Mouse (Mus musculus): ENCODE measurements around the gene Zfp941. TPM values are rescaled to one million over a fixed set of nuclear protein-coding genes. Genes with fewer than 3 reads are reported as not detected.

Gene Zfp941
- total and polyA plus RNA-seq, 3 experiments = 0.34 TPM; not detected in 2

- H3K4me1 ChIP-seq (ENCODE audit: control insufficient read depth in 1 of 2, insufficient read depth in 2 of 2) = peaks cover 0 to 5% of the 10 kb centered on the region in 2 experiments; a peak in 2 of 4 replicates
- no peaks in the 10 kb centered on the region for H3K9me3 ChIP-seq (replicated peaks; ENCODE audit: low read length)
These were observed 26.0 kb upstream of the Zfp941 start, which contains the start of gene Odf3 for GRCm38 (mm10) chr7:140847755-140848580. Gene Odf3 (plus strand): TSS chr7:140847805.

GRCm38 (mm10) chr7:140846676-140847075 lies 24.7 kb upstream of the Zfp941 start:
- Histone ChIP-seq H3K79me2 (replicated peaks; ENCODE audit: control insufficient read depth, extremely low read depth, insufficient read depth, poor library complexity, severe bottlenecking) (no peaks in the 10 kb centered on the region), H3K4me2 (ENCODE audit: insufficient read depth, low read depth, poor library complexity, severe bottlenecking) (no peak overlapping the region), H3K9ac (ENCODE audit: insufficient read depth, low read depth) (no peak overlapping the region), H3K9me3 (replicated peaks; ENCODE audit: low read length) (no peaks in the 10 kb centered on the region), H3K27me3 (replicated peaks) (peaks cover 52% of the 10 kb centered on the region), H3K36me3 (replicated peaks in 1 of 2; ENCODE audit: control insufficient read depth in 1 of 2, insufficient read depth in 1 of 2, low read length in 1 of 2) (peaks cover 4 to 11% of the 10 kb centered on the region in 2 experiments), H3K4me1 (ENCODE audit: control insufficient read depth in 1 of 2, insufficient read depth in 2 of 2) (peaks cover 0 to 5% of the 10 kb centered on the region in 2 experiments; a peak in 2 of 4 replicates), H3K27ac (ENCODE audit: insufficient read depth, low read depth) (no peak overlapping the region), H3K4me3 (replicated peaks in 1 of 3; ENCODE audit: low read depth in 2 of 3, low read length in 2 of 3, poor library complexity in 1 of 3) (no peak overlapping the region)
- TF ChIP-seq CTCF (conservative IDR thresholded peaks at IDR 0.05 in 1 of 2, IDR thresholded peaks at IDR 0.05 in 1 of 2; ENCODE audit: low read depth in 2 of 2, low read length in 2 of 2) (no peak), RCOR1 (conservative IDR thresholded peaks at IDR 0.05; ENCODE audit: low read depth, low read length) (no peak), JUND (conservative IDR thresholded peaks at IDR 0.05; ENCODE audit: low read depth, low read length) (no peak), MAX (IDR thresholded peaks at IDR 0.05; ENCODE audit: low read length) (no peak), E2F4 (IDR thresholded peaks at IDR 0.05; ENCODE audit: insufficient replicate concordance, low read depth, low read length) (no peak), PAX5 (IDR thresholded peaks at IDR 0.05; ENCODE audit: low read length) (no peak), ZC3H11A (IDR thresholded peaks at IDR 0.05; ENCODE audit: low read depth, low read length) (no peak), MXI1 (IDR thresholded peaks at IDR 0.05; ENCODE audit: low read depth, low read length) (no peak), ZKSCAN1 (IDR thresholded peaks at IDR 0.05; ENCODE audit: borderline replicate concordance, low read depth, low read length) (no peak)
- no peak for DNase-seq (ENCODE audit: extremely low read depth)
- dilution Hi-C loops (cut with MboI; ENCODE audit: extremely low pct_ligation_motif_present, extremely low pct_unique_long_range_greater_than_20kb, low sequenced_read_pairs) = no loop called here
- in situ Hi-C loops (cut with MboI; ENCODE audit: low pct_ligation_motif_present, low pct_unique_long_range_greater_than_20kb, low sequenced_read_pairs) = loop anchor here (5.0 to 25.0 kb wide), 3 partner anchors 206 to 759 kb away; partner anchors contain the start of genes Caly, Prap1 and Rnh1

More at GRCm38 (mm10) chr7:140847755-140848580, 26.0 kb upstream of the Zfp941 start, which contains the start of gene Odf3:
- in situ Hi-C loops (cut with MboI; ENCODE audit: low pct_ligation_motif_present, low pct_unique_long_range_greater_than_20kb, low sequenced_read_pairs) (loop anchor here (5.0 to 25.0 kb wide), 3 partner anchors 204 to 761 kb away; partner anchors contain the start of genes Caly, Prap1 and Rnh1), dilution Hi-C loops (cut with MboI; ENCODE audit: extremely low pct_ligation_motif_present, extremely low pct_unique_long_range_greater_than_20kb, low sequenced_read_pairs) (no loop called here)
- H3K36me3 ChIP-seq (replicated peaks in 1 of 2; ENCODE audit: control insufficient read depth in 1 of 2, insufficient read depth in 1 of 2, low read length in 1 of 2) = peaks cover 17 to 24% of the 10 kb centered on the region in 2 experiments
- no peaks in the 10 kb centered on the region for H3K79me2 ChIP-seq (replicated peaks; ENCODE audit: control insufficient read depth, extremely low read depth, insufficient read depth, poor library complexity, severe bottlenecking)
- peaks cover 42% of the 10 kb centered on the region for H3K27me3 ChIP-seq (replicated peaks)
- no peak for DNase-seq (ENCODE audit: extremely low read depth)
- TF ChIP-seq PAX5 (IDR thresholded peaks at IDR 0.05; ENCODE audit: low read length) (no peak), TCF12 (IDR thresholded peaks at IDR 0.05; ENCODE audit: low read depth, low read length) (no peak), MAX (IDR thresholded peaks at IDR 0.05; ENCODE audit: low read length) (no peak), ZNF384 (IDR thresholded peaks at IDR 0.05; ENCODE audit: low read depth, low read length) (no peak), KAT2A (IDR thresholded peaks at IDR 0.05; ENCODE audit: insufficient replicate concordance, low read length) (no peak), USF2 (conservative IDR thresholded peaks at IDR 0.05; ENCODE audit: low read depth, low read length) (no peak), USF1 (IDR thresholded peaks at IDR 0.05; ENCODE audit: low read depth, low read length) (no peak), HCFC1 (IDR thresholded peaks at IDR 0.05; ENCODE audit: low read depth, low read length) (no peak), E2F4 (IDR thresholded peaks at IDR 0.05; ENCODE audit: insufficient replicate concordance, low read depth, low read length) (no peak), ZMIZ1 (IDR thresholded peaks at IDR 0.05; ENCODE audit: low read depth, low read length) (no peak), IRF4 (IDR thresholded peaks at IDR 0.05; ENCODE audit: low read depth, low read length) (no peak), MAZ (IDR thresholded peaks at IDR 0.05; ENCODE audit: low read depth, low read length) (no peak), CHD1 (IDR thresholded peaks at IDR 0.05; ENCODE audit: low read depth, low read length) (no peak)
- no peak within 1 kb of the TSS for H3K9ac ChIP-seq (ENCODE audit: insufficient read depth, low read depth)
- H3K27ac ChIP-seq (ENCODE audit: insufficient read depth, low read depth) = no peak within 1 kb of the TSS
- H3K4me2 ChIP-seq (ENCODE audit: insufficient read depth, low read depth, poor library complexity, severe bottlenecking) = no peak within 1 kb of the TSS
- no peak within 1 kb of the TSS for H3K4me3 ChIP-seq (replicated peaks in 1 of 3; ENCODE audit: low read depth in 2 of 3, low read length in 2 of 3, poor library complexity in 1 of 3)

Data from CH12.LX (cell line).